Mouse (Mus musculus) forebrain, embryonic 14.5 days (tissue): ENCODE measurements around the gene Ldha. TPM values are rescaled to one million over a fixed set of nuclear protein-coding genes. Genes with fewer than 3 reads are reported as not detected.
"Not testable (repeated sequence)": the region's sequence is repeated elsewhere in the genome, so short reads cannot be mapped to it uniquely, and the experiment has no call there.

Source experiments
- ATAC-seq: fragments of 200-750 bp; cut with Nextera tagmentation; 2 replicates; pipeline ENCODE4 v1.8.0; 2017; ENCODE audit warnings: mild to moderate bottlenecking, moderate library complexity
- DNase-seq: peaks from one replicate; pipeline ENCODE4 v3.0.0-alpha.2; 2015; ENCODE audit warnings: low spot score
- H3K27ac ChIP-seq: fragments of 300-500 bp; sonication (generic); 2 replicates; pipeline ENCODE4 v1.5.1; 2014; ENCODE audit warnings: low read depth, mild to moderate bottlenecking, control low read depth, low read length, moderate library complexity
- H3K27me3 ChIP-seq: fragments of 300-500 bp; sonication (generic); replicated peaks from 2 replicates; pipeline ENCODE4 v1.6.1; 2014; ENCODE audit warnings: low read length, control low read depth, mixed read lengths; ENCODE audit not compliant: control insufficient read depth, insufficient read depth
- H3K36me3 ChIP-seq: fragments of 300-500 bp; sonication (generic); 2 replicates; pipeline ENCODE4 v1.6.1; 2014; ENCODE audit warnings: low read length, control low read depth; ENCODE audit not compliant: control insufficient read depth, insufficient read depth
- H3K4me1 ChIP-seq: fragments of 300-500 bp; sonication (generic); 2 replicates; pipeline ENCODE4 v1.6.1; 2014; ENCODE audit warnings: antibody characterized with exemption, low read length, control low read depth; ENCODE audit not compliant: control insufficient read depth, insufficient read depth
- H3K4me2 ChIP-seq: fragments of 300-500 bp; sonication (generic); 2 replicates; pipeline ENCODE4 v1.6.1; 2014; ENCODE audit warnings: mild to moderate bottlenecking, control low read depth, low read length
- H3K4me3 ChIP-seq: fragments of 300-500 bp; sonication (generic); 2 replicates; pipeline ENCODE4 v1.5.1; 2014; ENCODE audit warnings: low read depth, low read length, control low read depth
- H3K9ac ChIP-seq: fragments of 300-500 bp; sonication (generic); 2 replicates; pipeline ENCODE4 v1.6.1; 2014; ENCODE audit warnings: mild to moderate bottlenecking, low read length, control low read depth, moderate library complexity
- H3K9me3 ChIP-seq: fragments of 300-500 bp; sonication (generic); replicated peaks from 2 replicates; pipeline ENCODE4 v1.6.1; 2016; ENCODE audit warnings: low read length, control low read depth, mixed read lengths; ENCODE audit not compliant: control insufficient read depth
- WGBS: fragments of 180-500 bp; shearing (Covaris S2); extraction: QIAGEN DNeasy Blood & Tissue Kit; methylation state at CpG from one replicate; pipeline ENCODE4 v1.1.7; 2014; 5-methylcytosine and 5-hydroxymethylcytosine counted together
- polyA plus RNA-seq: library from polyadenylated mRNA; unstranded; fragments of >200 nt; fragmentation: Nextera tagmentation; extraction: Ambion mirVana; gene quantifications from 2 replicates; pipeline ENCODE4 v1.2.1, GENCODE M21; 2014

Ldha gene
- polyA plus RNA-seq, 1 experiment from 2014 or later = 871 TPM

GRCm38 (mm10) chr7:46827046-46827802, 14.1 kb upstream of the Ldha start:
- Histone ChIP-seq H3K9me3 (no peaks in the 10 kb centered on the region), H3K27ac (no peak overlapping the region), H3K9ac (no peak overlapping the region), H3K36me3 (peaks cover 21% of the 10 kb centered on the region), H3K4me1 (no peaks in the 10 kb centered on the region), H3K27me3 (no peaks in the 10 kb centered on the region), H3K4me2 (no peak overlapping the region), H3K4me3 (no peak overlapping the region)
- WGBS = 76% methylated on average over 20 of the region's 20 CpGs
- DNase-seq (no peak), ATAC-seq (no peak)

GRCm38 (mm10) chr7:46827803-46828184, 13.5 kb upstream of the Ldha start:
- Histone ChIP-seq H3K9ac (no peak overlapping the region), H3K9me3 (no peaks in the 10 kb centered on the region), H3K27ac (no peak overlapping the region), H3K4me3 (no peak overlapping the region), H3K27me3 (no peaks in the 10 kb centered on the region), H3K36me3 (peaks cover 15% of the 10 kb centered on the region), H3K4me1 (no peaks in the 10 kb centered on the region), H3K4me2 (no peak overlapping the region)
- 88% methylated on average over 2 of the region's 2 CpGs for WGBS
- DNase-seq (no peak), ATAC-seq (no peak)

- 91% methylated on average over 12 of the region's 12 CpGs for WGBS
- DNase-seq = no peak
- H3K4me3 ChIP-seq = no peak overlapping the region
Measured at GRCm38 (mm10) chr7:46829911-46830310, 11.4 kb upstream of the Ldha start.

DNA sequence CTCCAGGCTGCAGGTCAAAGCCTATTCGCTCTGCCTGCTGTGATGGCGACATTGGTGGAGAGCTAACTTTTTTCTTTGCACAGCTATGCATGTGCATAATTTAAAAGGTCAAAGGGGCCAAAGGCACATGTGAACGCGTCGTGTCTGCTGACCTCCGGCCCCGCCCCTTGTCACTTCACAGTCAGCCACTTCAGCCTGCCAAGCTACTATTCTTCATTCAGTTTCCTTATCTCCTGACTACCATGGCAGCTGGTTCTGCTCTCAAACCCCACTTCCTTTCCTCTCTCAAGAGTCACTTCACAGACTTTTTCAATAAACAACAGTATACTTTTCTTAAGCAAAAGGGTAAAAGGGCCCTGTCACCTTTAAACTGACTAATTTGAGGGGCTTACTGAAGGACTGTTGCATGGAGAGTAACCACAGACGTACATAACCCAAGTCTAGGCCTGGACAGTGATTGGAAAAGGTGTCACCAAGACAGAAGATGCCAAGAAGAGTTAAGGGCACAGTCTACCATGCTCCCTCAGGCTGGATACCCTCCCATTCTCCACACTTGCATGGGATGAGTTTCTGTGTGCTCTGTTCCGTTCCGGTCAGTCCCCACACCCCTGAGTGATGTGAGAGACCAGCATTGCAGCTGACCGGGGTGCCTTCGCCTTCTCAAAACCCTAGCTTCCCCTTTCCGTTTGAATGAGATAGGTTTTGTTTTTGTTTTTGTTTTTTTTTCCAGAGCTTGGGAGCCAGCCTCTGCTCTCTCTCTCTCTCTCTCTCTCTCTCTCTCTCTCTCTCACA, 10.3 kb upstream of the Ldha start:
- ATAC-seq = no peak
- WGBS = 83% methylated on average over 13 of the region's 13 CpGs

More at GRCm38 (mm10) chr7:46829911-46830310, 11.4 kb upstream of the Ldha start:
- no peak overlapping the region for H3K4me2 ChIP-seq
- H3K36me3 ChIP-seq = no peaks in the 10 kb centered on the region
- no peaks in the 10 kb centered on the region for H3K27me3 ChIP-seq
- no peak overlapping the region for H3K27ac ChIP-seq
- no peaks in the 10 kb centered on the region for H3K9me3 ChIP-seq
- no peak for ATAC-seq
- no peak overlapping the region for H3K9ac ChIP-seq
- no peaks in the 10 kb centered on the region for H3K4me1 ChIP-seq

GRCm38 (mm10) chr7:46831693-46832092, 9.6 kb upstream of the Ldha start:
- Histone ChIP-seq H3K4me1 (no peaks in the 10 kb centered on the region), H3K9ac (no peak overlapping the region), H3K9me3 (no peaks in the 10 kb centered on the region), H3K4me3 (no peak overlapping the region), H3K36me3 (no peaks in the 10 kb centered on the region), H3K27ac (no peak overlapping the region), H3K4me2 (no peak overlapping the region), H3K27me3 (no peaks in the 10 kb centered on the region)
- DNase-seq (no peak), ATAC-seq (no peak)
- 86% methylated on average over 8 of the region's 8 CpGs for WGBS

More for the DNA sequence above, 10.3 kb upstream of the Ldha start:
- DNase-seq = no peak
- H3K4me2 ChIP-seq = no peak overlapping the region
- no peaks in the 10 kb centered on the region for H3K27me3 ChIP-seq
- no peaks in the 10 kb centered on the region for H3K36me3 ChIP-seq
- no peak overlapping the region for H3K27ac ChIP-seq
- no peaks in the 10 kb centered on the region for H3K4me1 ChIP-seq
- H3K9ac ChIP-seq = no peak overlapping the region
- H3K9me3 ChIP-seq = no peaks in the 10 kb centered on the region
- H3K4me3 ChIP-seq = no peak overlapping the region

- ATAC-seq, H3K4me3 ChIP-seq, H3K9ac ChIP-seq, H3K4me2 ChIP-seq, H3K9me3 ChIP-seq, H3K27me3 ChIP-seq, DNase-seq, H3K36me3 ChIP-seq, H3K27ac ChIP-seq, H3K4me1 ChIP-seq: not testable (repeated sequence)
- WGBS = 92% methylated on average over 11 of the region's 11 CpGs
Measured at GRCm38 (mm10) chr7:46832112-46832810, 9.0 kb upstream of the Ldha start.

GRCm38 (mm10) chr7:46833266-46833665, 8.0 kb upstream of the Ldha start:
- DNase-seq (no peak), ATAC-seq (no peak)
- H3K36me3 ChIP-seq = no peaks in the 10 kb centered on the region
- 86% methylated on average over 6 of the region's 6 CpGs for WGBS
- H3K4me2 ChIP-seq = no peak overlapping the region
- no peak overlapping the region for H3K4me3 ChIP-seq
- peaks cover 4% of the 10 kb centered on the region for H3K4me1 ChIP-seq
- no peak overlapping the region for H3K9ac ChIP-seq
- H3K27me3 ChIP-seq = no peaks in the 10 kb centered on the region
- H3K9me3 ChIP-seq = no peaks in the 10 kb centered on the region
- H3K27ac ChIP-seq = no peak overlapping the region

GRCm38 (mm10) chr7:46833670-46834255, 7.5 kb upstream of the Ldha start:
- 91% methylated on average over 7 of the region's 7 CpGs for WGBS
- H3K27ac ChIP-seq = no peak overlapping the region
- H3K36me3 ChIP-seq = no peaks in the 10 kb centered on the region
- H3K9me3 ChIP-seq = no peaks in the 10 kb centered on the region
- no peak overlapping the region for H3K4me2 ChIP-seq
- no peak overlapping the region for H3K9ac ChIP-seq
- no peaks in the 10 kb centered on the region for H3K27me3 ChIP-seq
- H3K4me1 ChIP-seq = peaks cover 8% of the 10 kb centered on the region
- ATAC-seq = no peak
- DNase-seq = no peak
- H3K4me3 ChIP-seq = no peak overlapping the region
